Mouse (Mus musculus): ENCODE measurements around the gene Tspan1. TPM values are rescaled to one million over a fixed set of nuclear protein-coding genes. Genes with fewer than 3 reads are reported as not detected.

Gene Tspan1
- total RNA-seq, 2 experiments from 2014 or later: not detected

DNA sequence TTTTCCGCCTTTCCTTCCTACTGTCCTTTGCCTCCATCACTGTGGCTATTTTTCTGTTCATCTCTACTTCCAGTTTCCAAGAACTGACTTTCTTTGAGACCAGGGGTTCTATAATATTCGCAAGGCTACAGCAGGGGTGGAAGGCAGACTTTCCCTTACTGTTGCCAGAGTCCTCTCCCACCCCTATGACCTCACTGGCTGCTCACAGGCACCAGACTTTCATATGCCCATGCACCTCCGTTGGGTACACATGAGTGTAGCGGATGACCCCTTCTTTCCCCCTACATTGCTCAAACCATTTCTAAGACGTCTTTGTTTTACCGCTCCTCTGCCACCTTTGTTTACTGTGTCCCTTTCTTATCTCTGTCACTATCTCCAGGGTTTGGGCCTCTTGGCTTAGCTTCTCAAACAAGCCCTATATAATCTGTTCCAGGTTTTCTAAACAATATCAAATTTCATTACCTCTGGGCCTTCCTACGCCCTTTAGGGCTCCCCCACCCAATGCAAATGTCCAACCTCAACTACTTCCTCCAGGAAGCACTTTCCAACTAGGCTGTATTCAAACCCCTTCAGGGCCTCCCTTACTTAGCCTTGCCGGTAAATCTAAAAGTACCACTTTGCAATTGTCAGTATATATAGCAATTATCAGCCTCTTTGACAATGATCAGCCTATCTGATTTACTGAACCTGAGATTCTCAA, 1.5 kb downstream of the Tspan1 start:
- DNase-seq: no peak

DNA sequence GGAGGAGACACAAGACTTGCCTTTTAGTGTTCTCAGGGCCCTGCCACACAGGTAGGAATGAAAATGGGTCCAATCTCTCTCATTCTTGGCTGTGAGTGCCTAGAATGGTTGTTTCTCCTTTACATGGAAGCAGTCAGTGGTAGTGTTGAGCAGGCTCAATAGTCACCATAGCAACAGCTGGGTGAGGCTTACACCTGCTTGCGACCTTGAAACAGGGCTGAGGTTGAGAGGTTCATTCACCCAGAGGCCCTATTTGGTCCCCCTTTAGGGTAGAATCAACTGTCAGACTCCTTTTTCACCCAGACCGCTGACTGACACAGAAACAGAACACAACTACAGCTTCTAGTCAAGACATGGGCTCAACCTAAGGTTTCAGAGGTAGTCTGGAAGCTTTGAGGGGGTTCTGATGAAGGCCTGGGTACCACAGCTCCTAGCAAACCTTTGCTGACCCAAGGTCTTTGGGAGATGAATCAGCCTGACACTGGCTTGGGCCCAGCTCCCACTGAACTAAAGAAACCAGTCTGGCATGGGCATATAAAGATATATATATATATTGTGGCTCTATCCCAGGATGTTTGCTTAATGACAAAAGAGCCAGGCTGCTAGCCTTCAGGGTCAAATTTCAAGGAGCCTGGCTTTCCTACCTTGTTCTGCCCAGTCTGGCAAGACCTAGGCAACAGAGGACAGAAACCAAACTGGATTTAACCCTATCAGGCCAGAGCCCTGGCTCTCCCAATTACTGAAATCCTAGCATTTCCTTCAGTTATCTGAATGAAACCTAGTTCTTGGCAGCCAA, 2.4 kb downstream of the Tspan1 start:
- DNase-seq: no peak

DNA sequence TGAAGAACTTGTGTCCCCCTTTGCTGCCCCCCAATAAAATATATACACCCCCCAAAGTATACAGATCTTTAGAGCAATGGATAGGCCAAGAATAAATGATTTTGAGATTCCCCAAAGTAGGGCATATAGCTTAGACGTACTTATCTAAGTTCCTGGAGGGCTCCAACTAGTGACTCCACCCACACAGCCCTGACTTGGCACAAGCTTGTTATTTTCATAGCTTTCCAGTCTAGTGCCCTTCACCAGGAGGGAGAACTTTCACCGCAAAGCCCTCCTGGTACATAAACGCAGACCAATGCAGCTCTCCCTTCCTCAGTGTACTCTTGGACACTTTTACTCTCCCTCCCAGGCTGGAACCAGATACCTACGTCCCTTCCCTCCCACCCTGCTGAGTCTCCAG, 5.3 kb downstream of the Tspan1 start:
- no peak for DNase-seq

DNA sequence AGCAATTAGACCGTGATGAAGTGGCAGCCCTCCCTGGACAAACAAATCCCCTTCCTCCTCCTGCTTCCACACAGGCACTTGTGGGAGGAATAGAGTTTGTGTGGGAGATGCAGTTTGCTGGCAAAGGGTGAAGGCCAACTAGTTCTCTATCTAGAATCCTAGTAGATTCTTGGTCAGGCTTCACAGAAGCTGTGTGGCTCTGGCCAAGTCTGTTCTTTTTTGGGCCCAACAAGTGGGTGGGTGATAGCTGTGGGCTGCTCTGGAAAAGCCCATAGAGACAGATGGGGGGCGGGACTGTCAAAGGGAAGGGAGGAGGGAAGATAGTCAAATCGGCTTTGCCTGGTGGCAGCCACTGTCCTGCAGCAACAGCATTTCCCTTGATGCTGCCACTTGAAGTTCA, 6.6 kb downstream of the Tspan1 start:
- DNase-seq: no peak

GRCm38 (mm10) chr4:116159912-116160311, 7.5 kb downstream of the Tspan1 start:
- no peak for DNase-seq

- DNase-seq: no peak
These were observed 9.5 kb downstream of the Tspan1 start for GRCm38 (mm10) chr4:116157882-116158281.

GRCm38 (mm10) chr4:116152702-116153101, 14.7 kb downstream of the Tspan1 start:
- DNase-seq: no peak

- no peak for DNase-seq
These were observed 16.2 kb downstream of the Tspan1 start, which contains the start of gene Lurap1 for GRCm38 (mm10) chr4:116151238-116151637. Lurap1 (minus strand) TSS chr4:116151338.

- DNase-seq: no peak
These were observed 16.6 kb downstream of the Tspan1 start for GRCm38 (mm10) chr4:116150862-116151221.

DNA sequence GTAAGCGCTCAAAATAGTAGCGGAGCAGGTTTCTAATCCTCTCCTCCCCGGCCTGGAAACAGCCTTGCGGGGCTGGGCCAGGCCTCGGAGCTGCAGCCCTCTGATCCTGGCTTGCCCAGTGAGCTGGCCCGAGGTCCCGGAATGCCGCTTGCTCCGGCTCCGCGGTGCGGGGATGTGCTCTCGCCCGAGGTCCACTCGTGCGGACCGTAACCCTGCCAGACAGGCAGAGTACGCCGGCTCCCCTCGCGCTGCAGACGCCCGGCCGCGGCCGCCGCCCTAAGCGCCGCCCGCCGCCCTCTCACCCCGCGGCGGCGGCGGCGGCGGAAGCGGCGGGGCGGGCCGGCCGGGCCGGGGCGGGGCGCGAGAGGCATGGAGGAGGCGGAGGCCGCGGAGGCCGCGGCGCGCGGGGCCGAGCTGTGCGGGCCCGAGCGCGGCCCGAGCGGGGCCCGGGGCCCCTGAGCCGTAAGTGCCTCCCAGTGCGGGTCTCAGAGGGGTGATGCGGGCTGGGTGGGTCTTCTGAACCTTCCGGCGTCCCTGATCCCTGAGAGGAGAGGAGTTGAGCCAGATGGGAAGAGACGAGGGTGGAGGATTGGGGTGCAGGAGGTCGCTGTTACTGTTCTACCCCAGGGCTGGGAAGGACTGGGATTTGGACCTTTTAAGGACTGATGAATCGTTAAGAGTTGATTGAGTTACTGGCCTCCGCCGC, 17.1 kb downstream of the Tspan1 start:
- DNase-seq: peak; percentile 86

- no peak for DNase-seq
These were observed 17.6 kb downstream of the Tspan1 start for GRCm38 (mm10) chr4:116149812-116150155.

DNA sequence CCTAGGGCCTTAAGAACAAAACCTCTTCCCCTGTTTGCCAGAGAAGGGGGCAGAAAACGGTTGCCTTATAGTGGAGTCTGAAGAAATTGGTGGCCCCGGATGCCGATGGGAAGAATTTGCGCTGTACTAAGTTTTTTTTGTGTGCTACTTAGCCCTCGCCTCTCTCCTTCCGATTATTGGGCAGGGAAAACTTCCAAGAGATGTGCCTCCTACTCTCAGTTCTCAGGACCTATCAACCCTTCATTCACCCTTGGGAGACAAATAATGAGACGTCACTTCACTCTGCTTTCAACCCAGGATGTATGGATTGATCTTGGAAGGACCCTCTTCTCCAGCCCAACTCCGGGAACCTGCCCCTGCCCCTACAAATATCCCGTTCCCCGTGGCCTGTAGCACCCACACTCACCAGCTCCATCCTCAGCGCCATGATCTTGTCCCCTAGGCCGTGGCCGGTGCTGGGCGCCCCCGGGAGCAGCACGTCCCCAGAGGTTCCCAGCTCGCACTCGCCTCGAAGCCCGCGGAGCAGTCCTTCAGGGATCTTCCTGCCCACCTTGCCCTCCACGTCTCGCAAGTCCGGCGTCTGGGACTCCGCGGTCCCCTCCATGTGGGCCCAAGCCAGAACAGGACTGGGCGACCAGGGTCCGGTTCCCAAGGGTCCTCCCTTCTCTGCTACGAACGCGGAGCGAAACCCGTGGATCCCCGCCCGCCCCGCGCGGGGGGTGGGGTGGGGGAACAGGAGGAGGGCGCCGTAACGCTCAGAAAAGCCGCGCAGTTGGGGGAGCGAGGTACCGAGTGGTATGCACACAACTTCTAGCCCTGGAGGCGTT, 23.3 kb downstream of the Tspan1 start:
- peak; percentile 87 for DNase-seq

DNA sequence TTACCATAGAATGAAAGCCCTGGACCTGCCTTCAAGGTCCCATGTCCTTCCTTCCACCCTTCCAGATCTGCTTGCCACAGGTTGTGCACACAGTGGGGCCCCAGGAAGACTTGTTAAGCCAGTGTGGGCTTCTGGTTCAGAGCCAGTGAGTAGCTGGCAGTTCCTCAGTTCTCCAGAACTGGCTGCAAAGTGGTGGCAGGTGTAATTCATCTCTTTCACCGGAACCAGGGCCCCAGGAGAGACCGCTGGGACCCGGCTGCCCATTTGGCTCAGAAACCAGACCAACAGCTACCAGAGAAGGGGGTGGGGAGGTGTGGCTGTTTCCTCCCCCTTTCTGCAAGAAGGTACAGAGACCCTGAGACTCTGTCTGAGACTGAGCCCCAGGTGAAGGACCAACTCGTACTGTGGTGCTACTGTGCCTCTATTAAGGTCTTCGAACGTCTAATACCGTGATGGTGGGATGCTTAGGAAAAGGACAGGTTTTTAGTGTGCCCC, 24.0 kb downstream of the Tspan1 start:
- DNase-seq: peak; percentile 68

- no peak for DNase-seq
These were observed 25.1 kb downstream of the Tspan1 start for GRCm38 (mm10) chr4:116142269-116142668.

- DNase-seq: no peak
These were observed 25.7 kb downstream of the Tspan1 start for GRCm38 (mm10) chr4:116141736-116142135.

- DNase-seq: no peak
These were observed 26.4 kb downstream of the Tspan1 start for GRCm38 (mm10) chr4:116140801-116141574.

DNA sequence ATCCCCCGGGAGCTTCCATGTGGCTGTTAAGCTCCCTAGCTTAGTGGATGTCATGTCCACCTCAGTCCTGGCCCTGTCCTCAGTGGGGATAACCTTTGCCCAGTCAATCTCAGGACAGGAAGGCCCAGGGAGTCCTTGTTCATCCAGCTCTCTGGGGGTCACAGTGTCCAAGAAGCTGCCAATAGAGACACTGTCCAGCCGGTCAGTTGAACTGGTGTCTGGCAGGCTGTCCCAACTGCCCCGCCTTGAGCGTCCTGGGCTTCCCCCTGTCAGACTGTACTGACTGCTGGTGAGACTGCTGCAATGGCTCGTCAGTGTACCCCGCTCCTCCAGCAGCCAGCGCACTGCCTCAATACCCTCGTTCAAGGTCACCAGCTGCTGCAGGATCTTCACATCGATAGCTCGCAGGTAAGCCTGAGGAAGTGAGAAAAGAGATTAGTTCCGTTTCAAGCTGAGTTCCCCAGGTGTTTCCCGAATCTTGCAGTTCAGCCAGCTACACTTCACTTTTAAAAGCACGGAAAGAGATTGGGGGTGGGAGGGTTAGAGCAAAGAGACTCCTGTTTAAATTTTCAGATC, 29.9 kb downstream of the Tspan1 start:
- no peak for DNase-seq

DNA sequence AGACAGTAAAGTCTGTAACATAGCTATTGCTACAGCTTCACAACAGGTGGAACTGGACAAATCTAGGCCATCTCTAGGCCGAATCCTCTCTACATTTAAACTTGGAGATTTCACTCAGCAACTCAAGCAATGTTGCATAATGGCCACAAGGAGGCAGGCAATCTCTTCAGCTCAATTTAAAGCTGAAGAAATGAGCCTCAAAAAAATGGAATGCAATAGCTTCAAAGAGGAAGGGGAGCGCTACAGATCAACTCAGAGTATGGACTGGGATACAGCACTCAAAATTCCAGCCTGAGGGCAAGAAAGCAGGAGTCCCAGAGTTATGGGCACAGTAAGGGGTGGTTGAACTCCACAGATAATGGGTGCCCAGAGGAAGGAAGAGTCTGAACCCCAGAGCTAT, 32.4 kb downstream of the Tspan1 start:
- DNase-seq: no peak

- no peak for DNase-seq
These were observed 34.3 kb downstream of the Tspan1 start for GRCm38 (mm10) chr4:116133126-116133525.

- DNase-seq: no peak
These were observed 39.4 kb downstream of the Tspan1 start for GRCm38 (mm10) chr4:116127956-116128355.

GRCm38 (mm10) chr4:116125803-116126386, 41.5 kb downstream of the Tspan1 start:
- no peak for DNase-seq

All from adrenal gland, postnatal 10 days (tissue).